Mouse (Mus musculus) heart, adult 10 weeks (tissue): ENCODE results near the gene Rbm6. TPM values are rescaled to one million over a fixed set of nuclear protein-coding genes. Genes with fewer than 3 reads are reported as not detected.

Experiments used
- polyA plus RNA-seq: library from polyadenylated mRNA; stranded (reverse); fragments of 350-450 nt; fragmentation: Illumina TruSeq; extraction: RNeasy Lipid Tissue Mini Kit (QIAGEN cat#74804); gene quantifications from one replicate; pipeline ENCODE4 v1.2.3, GENCODE M21; 2014; ENCODE audit warnings: low read depth, low replicate concordance

Rbm6 gene
- 43.5 TPM for polyA plus RNA-seq

DNA sequence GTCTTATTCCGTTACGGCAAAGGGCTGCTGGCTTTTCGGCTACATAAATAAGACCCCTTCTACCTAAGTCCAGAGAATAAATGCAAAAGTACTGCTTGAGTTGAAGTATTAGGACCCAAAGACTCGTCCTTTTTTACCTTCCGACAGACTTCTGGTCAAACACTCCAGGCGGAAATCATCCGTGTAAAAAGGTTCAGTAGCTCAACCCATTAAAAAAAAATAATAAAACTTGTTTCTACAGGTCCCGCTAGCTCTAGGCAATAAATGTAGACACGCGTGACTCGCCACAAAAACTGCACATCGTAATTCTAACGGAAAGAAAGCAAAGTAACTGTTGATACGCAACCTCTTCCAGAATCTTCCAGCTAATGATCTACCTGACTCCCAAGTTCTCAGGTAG is at the start of gene Rbm6:
Gene Rbm6 (minus strand): TSS at position 101 of the 400 bp plus-strand sequence.

DNA sequence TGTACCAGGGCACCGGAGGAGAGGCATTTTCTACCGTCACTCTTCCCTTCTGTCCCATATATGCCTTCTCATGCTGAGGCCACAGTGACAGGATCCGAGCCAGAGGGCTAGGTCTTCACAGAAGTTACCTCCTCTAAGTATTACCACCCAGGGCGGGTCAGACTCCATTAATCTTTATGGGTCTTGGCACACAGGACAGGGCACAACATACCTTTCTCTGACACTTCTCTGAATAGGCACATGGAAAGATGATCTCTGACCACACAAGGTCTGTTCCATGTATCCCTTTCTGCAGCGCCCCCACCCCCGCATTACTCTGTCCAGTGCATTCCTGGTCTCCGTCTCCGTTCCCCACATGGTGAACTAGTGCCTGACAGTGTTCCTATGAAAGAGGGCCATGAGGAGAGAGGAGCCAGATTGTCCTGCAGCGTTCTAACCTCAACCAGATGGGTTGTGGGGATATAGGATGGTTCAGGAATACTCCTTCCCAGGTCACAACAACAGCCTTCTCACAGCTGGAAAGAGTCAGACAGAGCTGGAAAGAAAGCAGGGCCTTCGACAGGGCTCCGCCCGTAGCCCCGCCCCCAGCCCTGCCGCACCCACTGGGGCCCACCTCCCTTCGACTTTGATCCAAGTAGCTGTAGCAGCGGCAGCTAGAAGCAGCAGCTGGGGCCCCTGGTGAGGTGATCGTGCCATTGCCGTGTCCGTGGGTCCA is 33.4 kb upstream of the Rbm6 start, which contains the start of gene Mst1r:
Gene Mst1r (plus strand): TSS at position 622 of the 715 bp plus-strand sequence.

DNA sequence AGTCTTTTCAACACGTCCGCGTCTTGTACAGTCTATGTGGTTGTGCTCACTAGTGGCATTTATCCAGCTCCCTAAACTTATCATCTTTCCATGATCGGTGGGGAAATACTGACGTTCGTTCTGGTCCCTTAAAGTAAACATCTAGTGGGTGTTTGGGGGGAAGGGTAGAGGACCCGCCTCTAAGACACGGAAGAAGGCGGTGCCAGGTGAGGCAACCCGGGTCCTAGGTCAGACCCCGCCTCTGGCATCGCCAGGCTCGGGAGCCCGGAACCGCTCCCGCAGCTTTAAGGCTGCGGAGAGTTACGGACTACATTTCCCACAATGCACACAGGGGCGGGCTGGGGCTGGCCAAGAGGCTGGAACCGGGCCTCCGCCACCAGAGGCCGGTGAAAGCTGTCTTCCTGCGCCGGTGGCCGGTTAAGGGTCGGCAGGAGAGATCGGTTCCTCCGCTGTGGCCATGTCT is 14.8 kb upstream of the Rbm6 start, which contains the start of gene Mon1a:
Gene Mon1a (plus strand): TSS at position 348 of the 463 bp plus-strand sequence.

DNA sequence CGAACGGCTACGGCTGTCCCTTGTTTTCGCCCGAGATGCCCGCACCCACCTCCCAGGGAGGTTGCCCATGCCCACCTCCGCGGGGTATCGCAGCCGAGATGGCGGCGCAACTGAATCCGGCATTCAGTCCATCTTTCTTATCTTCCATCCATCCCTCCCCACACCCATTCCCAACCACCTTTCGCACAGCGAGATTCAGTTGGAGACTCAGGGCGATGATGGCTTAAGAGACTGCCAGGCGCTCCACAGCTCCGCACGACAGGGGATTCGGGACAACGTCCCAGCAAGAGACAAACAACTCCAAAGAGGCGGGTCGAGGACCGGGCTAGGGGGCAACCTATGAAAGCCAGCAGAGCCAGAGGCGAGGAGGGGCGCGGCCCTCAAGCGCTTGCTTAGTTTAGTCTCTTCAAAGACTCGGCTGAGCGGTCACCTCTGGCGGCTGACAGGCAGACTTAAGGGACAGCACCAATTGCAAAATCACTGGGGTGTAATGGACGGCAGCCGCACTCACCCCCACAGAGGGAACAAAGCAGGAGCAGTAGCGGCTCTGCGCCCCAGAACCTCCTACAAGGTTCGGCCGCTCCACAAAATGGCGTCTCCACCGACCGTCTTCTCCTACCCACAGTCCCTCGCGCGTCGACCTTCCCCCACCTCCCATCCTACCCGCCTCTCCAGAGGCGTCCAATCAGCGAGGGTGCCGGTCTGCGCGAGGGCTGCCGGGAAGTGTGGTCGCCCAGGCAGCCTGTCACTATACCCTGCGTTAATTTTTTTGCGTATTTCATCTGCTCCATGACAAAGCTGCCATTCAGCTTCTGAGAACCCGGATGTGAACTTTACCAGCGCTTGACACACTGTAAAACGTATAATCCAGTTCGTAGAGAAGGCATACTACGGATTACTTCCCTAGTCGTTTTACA is 102.4 kb downstream of the Rbm6 start, which contains the start of gene Rbm5:
Gene Rbm5 (minus strand): TSS at position 623 of the 917 bp plus-strand sequence.

Other genes starting within 250 kb of the Rbm6 start
- 183 TPM for gene Gnai2, start 237.9 kb downstream of the Rbm6 start, polyA plus RNA-seq
- 119 TPM for gene Slc38a3, start 203.7 kb downstream of the Rbm6 start, polyA plus RNA-seq
- not detected for gene Gnat1, start 193.5 kb downstream of the Rbm6 start, polyA plus RNA-seq
- 15.1 TPM for gene Sema3f, start 162.8 kb downstream of the Rbm6 start, polyA plus RNA-seq
- gene Rbm5, start 102.2 kb downstream of the Rbm6 start, polyA plus RNA-seq: 79.8 TPM
- 13.5 TPM for gene Mon1a, start 14.9 kb upstream of the Rbm6 start, polyA plus RNA-seq
- 4.3 TPM for gene Mst1r, start 33.6 kb upstream of the Rbm6 start, polyA plus RNA-seq
- gene Actl11, start 55.2 kb upstream of the Rbm6 start, polyA plus RNA-seq: not detected
- not detected for gene Camkv, start 62.4 kb upstream of the Rbm6 start, polyA plus RNA-seq
- 0.37 TPM for gene Traip, start 76.9 kb upstream of the Rbm6 start, polyA plus RNA-seq
- gene Uba7, start 102.3 kb upstream of the Rbm6 start, polyA plus RNA-seq: 28.2 TPM
- 0.52 TPM for gene Gm20661, start 109.8 kb upstream of the Rbm6 start, polyA plus RNA-seq
- 9.8 TPM for gene Inka1, start 112.6 kb upstream of the Rbm6 start, polyA plus RNA-seq
- not detected for gene Cdhr4, start 119.3 kb upstream of the Rbm6 start, polyA plus RNA-seq
- not detected for gene Gm20662, start 123.1 kb upstream of the Rbm6 start, polyA plus RNA-seq
- gene Ip6k1, start 129.3 kb upstream of the Rbm6 start, polyA plus RNA-seq: 42.3 TPM
- 18.9 TPM for gene Gmppb, start 176.0 kb upstream of the Rbm6 start, polyA plus RNA-seq
- 1.6 TPM for gene Amigo3, start 179.9 kb upstream of the Rbm6 start, polyA plus RNA-seq
- gene Mst1, start 207.2 kb upstream of the Rbm6 start, polyA plus RNA-seq: not detected
- 79.7 TPM for gene Rnf123, start 210.1 kb upstream of the Rbm6 start, polyA plus RNA-seq
- gene Apeh, start 221.4 kb upstream of the Rbm6 start, polyA plus RNA-seq: 47.5 TPM